ENCODE assay signal across 11 mouse cellular contexts in genomic region chr2:102406324-102407304, GRCm38 (mm10). TPM values are rescaled to one million over a fixed set of nuclear protein-coding genes. Genes with fewer than 3 reads are reported as not detected.
A peak's percentile ranks its signal among the peaks of the same experiment; 100 is the strongest.
DNase-seq lines count a peak whose midpoint lies in the region; ATAC-seq lines count a peak whose summit lies in the region.
"Had no signal": no experiment of that assay in that cellular context is flagged by ENCODE, and none has a peak within 500 bp of the region (broad histone marks: within the 10 kb centered on the region; RNA-seq: fewer than 3 reads in every experiment).

No protein-coding gene starts in this region.

- no peak for DNase-seq in forebrain, embryonic 11.5 days (ENCODE audit: low spot score)
- peak; percentile 88 for DNase-seq in kidney, adult 9 months
- DNase-seq in kidney, postnatal 10 days: no peak
- peak; percentile 90 for DNase-seq in forebrain, embryonic 14.5 days (ENCODE audit: low spot score)
- peak; percentile 34 for DNase-seq in lung, postnatal 36 days
- DNase-seq in urinary bladder, postnatal 4 days (ENCODE audit: low spot score in 2 of 2): no peak
- DNase-seq: B cell, adult 2 months; heart, postnatal 14 days had no signal

- WGBS in forebrain, embryonic 13.5 days: 77% methylated on average over 4 of the region's 4 CpGs
- WGBS in forebrain, embryonic 11.5 days: 83% methylated on average over 4 of the region's 4 CpGs
- WGBS in forebrain, embryonic 14.5 days: 70% methylated on average over 4 of the region's 4 CpGs

- no peak overlapping the region for H3K4me3 ChIP-seq in forebrain, embryonic 13.5 days
- H3K4me3 ChIP-seq in forebrain, embryonic 11.5 days (ENCODE audit: low read depth, low read length): no peak overlapping the region
- H3K4me3 ChIP-seq in forebrain, embryonic 14.5 days (ENCODE audit: low read depth, low read length): no peak overlapping the region
- H3K4me3 ChIP-seq: midbrain, embryonic 12.5 days had no signal

- H3K9me3 ChIP-seq in forebrain, embryonic 13.5 days (replicated peaks): no peaks in the 10 kb centered on the region
- H3K9me3 ChIP-seq in forebrain, embryonic 11.5 days (ENCODE audit: control insufficient read depth, low read length): no peaks in the 10 kb centered on the region
- H3K9me3 ChIP-seq in forebrain, embryonic 14.5 days (replicated peaks; ENCODE audit: control insufficient read depth, low read length): no peaks in the 10 kb centered on the region
- H3K9me3 ChIP-seq: midbrain, embryonic 12.5 days had no signal

- H3K4me2 ChIP-seq in forebrain, embryonic 13.5 days: peak overlapping the region; percentile 33
- no peak overlapping the region for H3K4me2 ChIP-seq in forebrain, embryonic 11.5 days (ENCODE audit: low read depth, low read length, severe bottlenecking)
- H3K4me2 ChIP-seq in forebrain, embryonic 14.5 days (ENCODE audit: low read length): peak overlapping the region; percentile 2; the same call in 1 of the 2 replicates
- H3K4me2 ChIP-seq: midbrain, embryonic 12.5 days had no signal

- peaks cover 3% of the 10 kb centered on the region for H3K27me3 ChIP-seq in forebrain, embryonic 13.5 days
- no peaks in the 10 kb centered on the region for H3K27me3 ChIP-seq in forebrain, embryonic 11.5 days (ENCODE audit: control insufficient read depth, insufficient read depth, low read length)
- no peaks in the 10 kb centered on the region for H3K27me3 ChIP-seq in forebrain, embryonic 14.5 days (replicated peaks; ENCODE audit: control insufficient read depth, insufficient read depth, low read length)

- ATAC-seq in forebrain, embryonic 13.5 days: peak; percentile 80
- no peak for ATAC-seq in forebrain, embryonic 11.5 days (replicated peaks; ENCODE audit: low FRiP score)
- peak; percentile 80 for ATAC-seq in forebrain, embryonic 14.5 days
- no peak for ATAC-seq in monocyte, adult 5-6 weeks (replicated peaks; ENCODE audit: insufficient number of reproducible peaks, low FRiP score, low TSS enrichment, poor library complexity, severe bottlenecking)

- no peak overlapping the region for H3K9ac ChIP-seq in forebrain, embryonic 13.5 days
- no peak overlapping the region for H3K9ac ChIP-seq in forebrain, embryonic 11.5 days (ENCODE audit: low read length)
- no peak overlapping the region for H3K9ac ChIP-seq in forebrain, embryonic 14.5 days (ENCODE audit: low read length)
- H3K9ac ChIP-seq: midbrain, embryonic 12.5 days had no signal

- H3K4me1 ChIP-seq in forebrain, embryonic 13.5 days: peaks cover 25% of the 10 kb centered on the region
- peaks cover 3% of the 10 kb centered on the region; the same call in 1 of the 2 replicates for H3K4me1 ChIP-seq in forebrain, embryonic 11.5 days (replicated peaks; ENCODE audit: control insufficient read depth, insufficient read depth, low read length)
- H3K4me1 ChIP-seq in forebrain, embryonic 14.5 days (ENCODE audit: control insufficient read depth, insufficient read depth, low read length): peaks cover 19% of the 10 kb centered on the region

- H3K27ac ChIP-seq in forebrain, embryonic 13.5 days: no peak overlapping the region
- no peak overlapping the region for H3K27ac ChIP-seq in forebrain, embryonic 11.5 days (ENCODE audit: low read depth, low read length)
- no peak overlapping the region for H3K27ac ChIP-seq in forebrain, embryonic 14.5 days (ENCODE audit: low read depth, low read length)
- H3K27ac ChIP-seq: midbrain, embryonic 12.5 days had no signal

- H3K36me3 ChIP-seq in forebrain, embryonic 13.5 days (ENCODE audit: poor library complexity, severe bottlenecking): no peaks in the 10 kb centered on the region
- H3K36me3 ChIP-seq in forebrain, embryonic 11.5 days (ENCODE audit: control insufficient read depth, insufficient read depth, low read length): no peaks in the 10 kb centered on the region
- no peaks in the 10 kb centered on the region for H3K36me3 ChIP-seq in forebrain, embryonic 14.5 days (ENCODE audit: control insufficient read depth, insufficient read depth, low read length)
- H3K36me3 ChIP-seq: midbrain, embryonic 12.5 days had no signal

RNA-seq across cellular contexts. Expression of gene Trim44, which starts 1.0 kb away (rescaled TPM):
- polyA plus RNA-seq in forebrain, embryonic 13.5 days (2015; fragmentation: Nextera tagmentation; extraction: Ambion mirVana): 32.5 and 36.5 TPM in 2 replicates
- 50.1 and 50.7 TPM in 2 replicates for polyA plus RNA-seq in forebrain, embryonic 11.5 days (2014; fragmentation: Nextera tagmentation; extraction: Ambion mirVana)
- polyA plus RNA-seq in forebrain, embryonic 14.5 days (2014; fragmentation: Nextera tagmentation; extraction: Ambion mirVana): 29.8 and 34.6 TPM in 2 replicates
- total RNA-seq in monocyte, adult 5-6 weeks (2017): 29.3 to 39.8 TPM (median 36.1 TPM) in 3 replicates

RNA-seq across cellular contexts. Expression of gene Fjx1, which starts 45.7 kb away (rescaled TPM):
- 24.2 and 25.5 TPM in 2 replicates for polyA plus RNA-seq in forebrain, embryonic 13.5 days (2015; fragmentation: Nextera tagmentation; extraction: Ambion mirVana)
- polyA plus RNA-seq in forebrain, embryonic 11.5 days (2014; fragmentation: Nextera tagmentation; extraction: Ambion mirVana): 30.7 and 33.2 TPM in 2 replicates
- 21.7 and 25.0 TPM in 2 replicates for polyA plus RNA-seq in forebrain, embryonic 14.5 days (2014; fragmentation: Nextera tagmentation; extraction: Ambion mirVana)
- total RNA-seq in monocyte, adult 5-6 weeks (2017): not detected in 3 replicates

Comparison
In these comparisons a context has a peak if more than half of its experiments do, and no peak if none do; other contexts are left out.
1. ATAC-seq: peak in forebrain, embryonic 13.5 days (single experiment) and forebrain, embryonic 14.5 days (single experiment); none in forebrain, embryonic 11.5 days (single experiment) and monocyte, adult 5-6 weeks (single experiment).
2. DNase-seq: peak in kidney, adult 9 months (single experiment), forebrain, embryonic 14.5 days (single experiment) and lung, postnatal 36 days (single experiment); none in forebrain, embryonic 11.5 days (single experiment), kidney, postnatal 10 days (single experiment) and urinary bladder, postnatal 4 days (0 of 2).